Mouse (Mus musculus) neural tube, embryonic 14.5 days (tissue): Measurements from ENCODE around the gene Llph. TPM values are rescaled to one million over a fixed set of nuclear protein-coding genes. Genes with fewer than 3 reads are reported as not detected.

Experiments
- ATAC-seq: fragments of 200-750 bp; cut with Nextera tagmentation; 2 replicates; pipeline ENCODE4 v1.8.0; 2017; ENCODE audit warnings: low read depth, mild to moderate bottlenecking, moderate TSS enrichment, moderate library complexity
- H3K27ac ChIP-seq: fragments of 300-500 bp; sonication (generic); 2 replicates; pipeline ENCODE4 v1.5.1; 2014; ENCODE audit warnings: low read depth, mild to moderate bottlenecking, control low read depth, low read length, moderate library complexity, mixed read lengths
- H3K27me3 ChIP-seq: fragments of 300-500 bp; sonication (generic); 2 replicates; pipeline ENCODE4 v1.6.1; 2014; ENCODE audit warnings: low read length; ENCODE audit not compliant: control insufficient read depth, insufficient read depth
- H3K36me3 ChIP-seq: fragments of 300-500 bp; sonication (generic); 2 replicates; pipeline ENCODE4 v1.6.1; 2014; ENCODE audit warnings: low read length, mixed read lengths; ENCODE audit not compliant: control insufficient read depth, insufficient read depth
- H3K4me1 ChIP-seq: fragments of 300-500 bp; sonication (generic); 2 replicates; pipeline ENCODE4 v1.6.1; 2014; ENCODE audit warnings: low read length; ENCODE audit not compliant: control insufficient read depth, insufficient read depth
- H3K4me2 ChIP-seq: fragments of 300-500 bp; sonication (generic); 2 replicates; pipeline ENCODE4 v1.6.1; 2014; ENCODE audit warnings: mild to moderate bottlenecking, low read depth, low read length, control low read depth
- H3K4me3 ChIP-seq: fragments of 300-500 bp; sonication (generic); 2 replicates; pipeline ENCODE4 v1.5.1; 2014; ENCODE audit warnings: low read depth, low read length, control low read depth, mixed read lengths
- H3K9ac ChIP-seq: fragments of 300-500 bp; sonication (generic); replicated peaks from 2 replicates; pipeline ENCODE4 v1.6.1; 2014; ENCODE audit warnings: low read depth, mild to moderate bottlenecking, control low read depth, low read length, mixed read lengths
- H3K9me3 ChIP-seq: fragments of 300-500 bp; sonication (generic); 2 replicates; pipeline ENCODE4 v1.6.1; 2016; ENCODE audit warnings: low read length; ENCODE audit not compliant: control insufficient read depth
- WGBS: fragments of 180-500 bp; shearing (Covaris S2); extraction: QIAGEN DNeasy Blood & Tissue Kit; methylation state at CpG from one replicate; pipeline ENCODE4 v1.1.7; 2014; 5-methylcytosine and 5-hydroxymethylcytosine counted together
- polyA plus RNA-seq: library from polyadenylated mRNA; unstranded; fragments of >200 nt; fragmentation: Nextera tagmentation; extraction: Ambion mirVana; gene quantifications from 2 replicates; pipeline ENCODE4 v1.2.1, GENCODE M21; 2014

The Llph gene
- polyA plus RNA-seq, 1 experiment from 2014 or later, result 41.3 TPM

GRCm38 (mm10) chr10:120197061-120197835, 29.6 kb upstream of the Llph start:
- H3K9me3 ChIP-seq, result no peaks in the 10 kb centered on the region

GRCm38 (mm10) chr10:120201131-120201921, 25.5 kb upstream of the Llph start, which contains the start of gene Tmbim4:
Tmbim4 (plus strand) TSS chr10:120201590.
- peak; percentile 46; the same call in 1 of the 2 replicates for ATAC-seq

More at GRCm38 (mm10) chr10:120197061-120197835, 29.6 kb upstream of the Llph start:
- no peak overlapping the region for H3K9ac ChIP-seq
- no peak overlapping the region for H3K4me3 ChIP-seq
- no peaks in the 10 kb centered on the region for H3K36me3 ChIP-seq
- no peak for ATAC-seq
- no peak overlapping the region for H3K4me2 ChIP-seq
- H3K27ac ChIP-seq, result no peak overlapping the region
- H3K4me1 ChIP-seq, result peaks cover 6% of the 10 kb centered on the region; the same call in 1 of the 2 replicates
- H3K27me3 ChIP-seq, result peaks cover 3% of the 10 kb centered on the region; the same call in 1 of the 2 replicates
- WGBS, result 81% methylated on average over 14 of the region's 14 CpGs

GRCm38 (mm10) chr10:120201961-120202402, 24.9 kb upstream of the Llph start, which contains the start of gene Irak3:
Irak3 (minus strand) TSS chr10:120202130.
- Histone ChIP-seq H3K36me3 (no peaks in the 10 kb centered on the region), H3K4me1 (peaks cover 6% of the 10 kb centered on the region; the same call in 1 of the 2 replicates), H3K4me2 (peak within 1 kb of the TSS; percentile 57), H3K9ac (0 out of 2 replicates have a peak within 1 kb of the TSS, but pooled peaks have one; percentile 30), H3K9me3 (no peaks in the 10 kb centered on the region), H3K27ac (no peak within 1 kb of the TSS), H3K27me3 (peaks cover 3% of the 10 kb centered on the region; the same call in 1 of the 2 replicates), H3K4me3 (peak within 1 kb of the TSS; percentile 38)
- WGBS, result 1% methylated on average over 13 of the region's 13 CpGs
- peak; percentile 38; the same call in 1 of the 2 replicates for ATAC-seq

More at GRCm38 (mm10) chr10:120201131-120201921, 25.5 kb upstream of the Llph start, which contains the start of gene Tmbim4:
- H3K27me3 ChIP-seq, result peaks cover 3% of the 10 kb centered on the region; the same call in 1 of the 2 replicates
- H3K4me3 ChIP-seq, result peak within 1 kb of the TSS; percentile 38
- H3K36me3 ChIP-seq, result no peaks in the 10 kb centered on the region
- H3K9ac ChIP-seq, result 0 out of 2 replicates have a peak within 1 kb of the TSS, but pooled peaks have one; percentile 30
- WGBS, result 1% methylated on average over 60 of the region's 65 CpGs
- H3K9me3 ChIP-seq, result no peaks in the 10 kb centered on the region
- H3K4me1 ChIP-seq, result peaks cover 6% of the 10 kb centered on the region; the same call in 1 of the 2 replicates
- no peak within 1 kb of the TSS for H3K27ac ChIP-seq
- peak within 1 kb of the TSS; percentile 57 for H3K4me2 ChIP-seq

- Histone ChIP-seq H3K9ac (no peak overlapping the region), H3K4me2 (no peak overlapping the region), H3K4me3 (no peak overlapping the region), H3K4me1 (peaks cover 6% of the 10 kb centered on the region; the same call in 1 of the 2 replicates), H3K36me3 (no peaks in the 10 kb centered on the region), H3K27me3 (peaks cover 3% of the 10 kb centered on the region; the same call in 1 of the 2 replicates), H3K27ac (no peak overlapping the region), H3K9me3 (no peaks in the 10 kb centered on the region)
- 72% methylated on average over 16 of the region's 16 CpGs for WGBS
- ATAC-seq, result no peak; the same call in 1 of the 2 replicates
Measured at GRCm38 (mm10) chr10:120202467-120203250, 24.2 kb upstream of the Llph start.

- WGBS, result 87% methylated on average over 13 of the region's 13 CpGs
- no peak for ATAC-seq
- H3K4me2 ChIP-seq, result no peak overlapping the region
- H3K27ac ChIP-seq, result no peak overlapping the region
- H3K27me3 ChIP-seq, result peaks cover 3% of the 10 kb centered on the region; the same call in 1 of the 2 replicates
- peaks cover 6% of the 10 kb centered on the region; the same call in 1 of the 2 replicates for H3K4me1 ChIP-seq
- no peaks in the 10 kb centered on the region for H3K36me3 ChIP-seq
- no peak overlapping the region for H3K4me3 ChIP-seq
- H3K9ac ChIP-seq, result no peak overlapping the region
- H3K9me3 ChIP-seq, result no peaks in the 10 kb centered on the region
Measured at GRCm38 (mm10) chr10:120204591-120205210, 22.2 kb upstream of the Llph start.

- H3K36me3 ChIP-seq, result no peaks in the 10 kb centered on the region
Measured at GRCm38 (mm10) chr10:120208015-120208414, 18.9 kb upstream of the Llph start.

GRCm38 (mm10) chr10:120208575-120209538, 18.0 kb upstream of the Llph start:
- WGBS, result 4% methylated on average over 53 of the region's 53 CpGs
- ATAC-seq, result peak; percentile 94
- Histone ChIP-seq H3K27ac (no peak overlapping the region), H3K4me1 (no peaks in the 10 kb centered on the region), H3K36me3 (no peaks in the 10 kb centered on the region), H3K9ac (peak overlapping the region; percentile 77), H3K9me3 (no peaks in the 10 kb centered on the region), H3K4me2 (peak overlapping the region; percentile 77), H3K27me3 (no peaks in the 10 kb centered on the region), H3K4me3 (peak overlapping the region; percentile 95)

More at GRCm38 (mm10) chr10:120208015-120208414, 18.9 kb upstream of the Llph start:
- 80% methylated on average over 8 of the region's 8 CpGs for WGBS
- no peak; the same call in 1 of the 2 replicates for ATAC-seq
- no peaks in the 10 kb centered on the region for H3K9me3 ChIP-seq
- no peaks in the 10 kb centered on the region for H3K27me3 ChIP-seq
- no peak overlapping the region for H3K4me2 ChIP-seq
- no peak overlapping the region for H3K4me3 ChIP-seq
- no peaks in the 10 kb centered on the region for H3K4me1 ChIP-seq
- H3K9ac ChIP-seq, result no peak overlapping the region
- H3K27ac ChIP-seq, result no peak overlapping the region
